Mouse (Mus musculus): ENCODE data around the gene Rgs13. TPM values are rescaled to one million over a fixed set of nuclear protein-coding genes. Genes with fewer than 3 reads are reported as not detected.

The Rgs13 gene
- polyA plus RNA-seq, 1 experiment from 2014 or later: not detected

- no peak overlapping the region for H3K27ac ChIP-seq
- DNase-seq (no peak), ATAC-seq (ENCODE audit: low read depth) (no peak)
- no peaks in the 10 kb centered on the region for H3K9me3 ChIP-seq (replicated peaks)
- no peaks in the 10 kb centered on the region for H3K27me3 ChIP-seq
- 0 out of 2 replicates have a peak, but pooled peaks cover 2% of the 10 kb centered on the region for H3K4me1 ChIP-seq (replicated peaks)
- no peak overlapping the region for H3K4me3 ChIP-seq (replicated peaks)
- H3K4me2 ChIP-seq: no peak overlapping the region
- H3K9ac ChIP-seq: no peak overlapping the region
- no peaks in the 10 kb centered on the region for H3K36me3 ChIP-seq
Observed at GRCm38 (mm10) chr1:144183622-144184021, 6.5 kb upstream of the Rgs13 start.

- ATAC-seq (ENCODE audit: low read depth) (no peak), DNase-seq (no peak)
- Histone ChIP-seq H3K27me3 (no peaks in the 10 kb centered on the region), H3K9me3 (replicated peaks) (no peaks in the 10 kb centered on the region), H3K27ac (no peak overlapping the region), H3K4me2 (no peak overlapping the region), H3K36me3 (no peaks in the 10 kb centered on the region), H3K4me3 (replicated peaks) (no peak overlapping the region), H3K9ac (no peak overlapping the region), H3K4me1 (replicated peaks) (no peaks in the 10 kb centered on the region)
- WGBS (ENCODE audit: insufficient replicate concordance): 75% methylated on average over 4 of the region's 4 CpGs
Observed at GRCm38 (mm10) chr1:144179559-144179958, 2.4 kb upstream of the Rgs13 start.

- no peak for ATAC-seq (ENCODE audit: low read depth)
- Histone ChIP-seq H3K4me3 (replicated peaks) (no peak overlapping the region), H3K27ac (no peak overlapping the region), H3K4me2 (no peak overlapping the region), H3K9me3 (replicated peaks) (no peaks in the 10 kb centered on the region), H3K36me3 (no peaks in the 10 kb centered on the region), H3K9ac (no peak overlapping the region), H3K4me1 (replicated peaks) (no peaks in the 10 kb centered on the region), H3K27me3 (no peaks in the 10 kb centered on the region)
- 57% methylated on average over 9 of the region's 9 CpGs for WGBS (ENCODE audit: insufficient replicate concordance)
- DNase-seq: no peak
Observed at GRCm38 (mm10) chr1:144178281-144178957, 1.2 kb upstream of the Rgs13 start.

- ATAC-seq (ENCODE audit: low read depth) (no peak), DNase-seq (no peak)
- Histone ChIP-seq H3K27ac (no peak overlapping the region), H3K4me3 (replicated peaks) (no peak overlapping the region), H3K36me3 (no peaks in the 10 kb centered on the region), H3K4me2 (no peak overlapping the region), H3K9me3 (replicated peaks) (no peaks in the 10 kb centered on the region), H3K27me3 (no peaks in the 10 kb centered on the region), H3K4me1 (replicated peaks) (no peaks in the 10 kb centered on the region), H3K9ac (no peak overlapping the region)
Observed at GRCm38 (mm10) chr1:144177620-144178019, 448 bp upstream of the Rgs13 start.

- no peak overlapping the region for H3K4me2 ChIP-seq
- no peak overlapping the region for H3K9ac ChIP-seq
- no peak for DNase-seq
- H3K4me1 ChIP-seq (replicated peaks): no peaks in the 10 kb centered on the region
- H3K27me3 ChIP-seq: no peaks in the 10 kb centered on the region
- H3K27ac ChIP-seq: no peak overlapping the region
- WGBS (ENCODE audit: insufficient replicate concordance): 73% methylated on average over 6 of the region's 6 CpGs
- no peaks in the 10 kb centered on the region for H3K9me3 ChIP-seq (replicated peaks)
- H3K4me3 ChIP-seq (replicated peaks): no peak overlapping the region
- ATAC-seq (ENCODE audit: low read depth): no peak
- H3K36me3 ChIP-seq: no peaks in the 10 kb centered on the region
Observed at GRCm38 (mm10) chr1:144174760-144175159, 2.4 kb downstream of the Rgs13 start.

- H3K27ac ChIP-seq: no peak overlapping the region
- H3K27me3 ChIP-seq: no peaks in the 10 kb centered on the region
- WGBS (ENCODE audit: insufficient replicate concordance): 53% methylated on average over 2 of the region's 2 CpGs
- H3K9me3 ChIP-seq (replicated peaks): no peaks in the 10 kb centered on the region
- no peak overlapping the region for H3K9ac ChIP-seq
- H3K4me3 ChIP-seq (replicated peaks): no peak overlapping the region
- no peak for ATAC-seq (ENCODE audit: low read depth)
- H3K4me1 ChIP-seq (replicated peaks): no peaks in the 10 kb centered on the region
- H3K36me3 ChIP-seq: no peaks in the 10 kb centered on the region
- DNase-seq: no peak
- no peak overlapping the region for H3K4me2 ChIP-seq
Observed at GRCm38 (mm10) chr1:144173568-144174036, 3.6 kb downstream of the Rgs13 start.

- no peak overlapping the region for H3K4me2 ChIP-seq
- H3K4me1 ChIP-seq (replicated peaks): no peaks in the 10 kb centered on the region
- 70% methylated on average over 4 of the region's 4 CpGs for WGBS (ENCODE audit: insufficient replicate concordance)
- no peaks in the 10 kb centered on the region for H3K27me3 ChIP-seq
- ATAC-seq (ENCODE audit: low read depth) (no peak), DNase-seq (no peak)
- no peaks in the 10 kb centered on the region for H3K36me3 ChIP-seq
- no peak overlapping the region for H3K27ac ChIP-seq
- no peak overlapping the region for H3K4me3 ChIP-seq (replicated peaks)
- no peak overlapping the region for H3K9ac ChIP-seq
- H3K9me3 ChIP-seq (replicated peaks): no peaks in the 10 kb centered on the region
Observed at GRCm38 (mm10) chr1:144168921-144169320, 8.3 kb downstream of the Rgs13 start.

GRCm38 (mm10) chr1:144167761-144168160, 9.4 kb downstream of the Rgs13 start:
- H3K9ac ChIP-seq: no peak overlapping the region
- no peak for DNase-seq
- H3K4me3 ChIP-seq (replicated peaks): no peak overlapping the region
- no peaks in the 10 kb centered on the region for H3K9me3 ChIP-seq (replicated peaks)
- no peak overlapping the region for H3K4me2 ChIP-seq
- H3K36me3 ChIP-seq: no peaks in the 10 kb centered on the region
- no peaks in the 10 kb centered on the region for H3K4me1 ChIP-seq (replicated peaks)
- no peak for ATAC-seq (ENCODE audit: low read depth)
- 53% methylated on average over 1 of the region's 1 CpGs for WGBS (ENCODE audit: insufficient replicate concordance)
- no peak overlapping the region for H3K27ac ChIP-seq
- no peaks in the 10 kb centered on the region for H3K27me3 ChIP-seq

- Histone ChIP-seq H3K9me3 (replicated peaks) (no peaks in the 10 kb centered on the region), H3K27ac (no peak overlapping the region), H3K4me3 (replicated peaks) (no peak overlapping the region), H3K4me2 (no peak overlapping the region), H3K9ac (no peak overlapping the region), H3K4me1 (replicated peaks) (no peaks in the 10 kb centered on the region), H3K36me3 (no peaks in the 10 kb centered on the region), H3K27me3 (no peaks in the 10 kb centered on the region)
- 73% methylated on average over 5 of the region's 5 CpGs for WGBS (ENCODE audit: insufficient replicate concordance)
- no peak for DNase-seq
- no peak for ATAC-seq (ENCODE audit: low read depth)
Observed at GRCm38 (mm10) chr1:144166897-144167296, 10.3 kb downstream of the Rgs13 start.

GRCm38 (mm10) chr1:144166275-144166674, 10.9 kb downstream of the Rgs13 start:
- DNase-seq (no peak), ATAC-seq (ENCODE audit: low read depth) (no peak)
- Histone ChIP-seq H3K27me3 (no peaks in the 10 kb centered on the region), H3K9ac (no peak overlapping the region), H3K4me1 (replicated peaks) (no peaks in the 10 kb centered on the region), H3K27ac (no peak overlapping the region), H3K9me3 (replicated peaks) (no peaks in the 10 kb centered on the region), H3K4me2 (no peak overlapping the region), H3K36me3 (no peaks in the 10 kb centered on the region), H3K4me3 (replicated peaks) (no peak overlapping the region)
- WGBS (ENCODE audit: insufficient replicate concordance): 63% methylated on average over 2 of the region's 2 CpGs

GRCm38 (mm10) chr1:144152526-144152925, 24.6 kb downstream of the Rgs13 start:
- Histone ChIP-seq H3K9me3 (replicated peaks) (no peaks in the 10 kb centered on the region), H3K9ac (no peak overlapping the region), H3K4me2 (no peak overlapping the region), H3K27me3 (no peaks in the 10 kb centered on the region), H3K27ac (no peak overlapping the region), H3K36me3 (no peaks in the 10 kb centered on the region), H3K4me1 (replicated peaks) (no peaks in the 10 kb centered on the region), H3K4me3 (replicated peaks) (no peak overlapping the region)
- 26% methylated on average over 1 of the region's 1 CpGs for WGBS (ENCODE audit: insufficient replicate concordance)
- ATAC-seq (ENCODE audit: low read depth) (no peak), DNase-seq (no peak)

GRCm38 (mm10) chr1:144152184-144152525, 25.0 kb downstream of the Rgs13 start:
- no peak overlapping the region for H3K27ac ChIP-seq
- H3K9ac ChIP-seq: no peak overlapping the region
- no peak overlapping the region for H3K4me3 ChIP-seq (replicated peaks)
- H3K4me1 ChIP-seq (replicated peaks): no peaks in the 10 kb centered on the region
- no peak for DNase-seq
- no peaks in the 10 kb centered on the region for H3K9me3 ChIP-seq (replicated peaks)
- no peaks in the 10 kb centered on the region for H3K27me3 ChIP-seq
- no peaks in the 10 kb centered on the region for H3K36me3 ChIP-seq
- WGBS (ENCODE audit: insufficient replicate concordance): 74% methylated on average over 1 of the region's 1 CpGs
- no peak overlapping the region for H3K4me2 ChIP-seq
- no peak for ATAC-seq (ENCODE audit: low read depth)
